Mouse (Mus musculus): ENCODE data around the gene Scn11a.

Scn11a gene

GRCm38 (mm10) chr9:119825297-119825696 is at the start of gene Scn11a:
Gene Scn11a, minus strand, starts transcription at chr9:119825456.
- DNase-seq (ENCODE audit: low spot score) = no peak

- no peak for DNase-seq (ENCODE audit: low spot score)
These were observed 28.9 kb upstream of the Scn11a start for GRCm38 (mm10) chr9:119854170-119854569.

GRCm38 (mm10) chr9:119853071-119853846 is 28.0 kb upstream of the Scn11a start:
- no peak for DNase-seq (ENCODE audit: low spot score)

GRCm38 (mm10) chr9:119852347-119853030 is 27.2 kb upstream of the Scn11a start:
- DNase-seq (ENCODE audit: low spot score) = no peak

- no peak for DNase-seq (ENCODE audit: low spot score)
These were observed 24.0 kb upstream of the Scn11a start for GRCm38 (mm10) chr9:119849214-119849613.

GRCm38 (mm10) chr9:119848671-119849070 is 23.4 kb upstream of the Scn11a start:
- DNase-seq (ENCODE audit: low spot score) = no peak

GRCm38 (mm10) chr9:119847187-119847586 is 21.9 kb upstream of the Scn11a start:
- no peak for DNase-seq (ENCODE audit: low spot score)

GRCm38 (mm10) chr9:119844724-119845123 is 19.5 kb upstream of the Scn11a start:
- DNase-seq (ENCODE audit: low spot score) = no peak

GRCm38 (mm10) chr9:119843549-119843948 is 18.3 kb upstream of the Scn11a start:
- no peak for DNase-seq (ENCODE audit: low spot score)

- no peak for DNase-seq (ENCODE audit: low spot score)
These were observed 17.4 kb upstream of the Scn11a start for GRCm38 (mm10) chr9:119842541-119843169.

GRCm38 (mm10) chr9:119842091-119842490 is 16.8 kb upstream of the Scn11a start:
- no peak for DNase-seq (ENCODE audit: low spot score)

GRCm38 (mm10) chr9:119841159-119841558 is 15.9 kb upstream of the Scn11a start:
- no peak for DNase-seq (ENCODE audit: low spot score)

GRCm38 (mm10) chr9:119835581-119836125 is 10.4 kb upstream of the Scn11a start:
- DNase-seq (ENCODE audit: low spot score) = no peak

GRCm38 (mm10) chr9:119831001-119831400 is 5.7 kb upstream of the Scn11a start:
- no peak for DNase-seq (ENCODE audit: low spot score)

- no peak for DNase-seq (ENCODE audit: low spot score)
These were observed 1.5 kb downstream of the Scn11a start for GRCm38 (mm10) chr9:119823722-119824121.

- no peak for DNase-seq (ENCODE audit: low spot score)
These were observed 11.6 kb downstream of the Scn11a start for GRCm38 (mm10) chr9:119813631-119814030.

- no peak for DNase-seq (ENCODE audit: low spot score)
These were observed 18.8 kb downstream of the Scn11a start for GRCm38 (mm10) chr9:119806491-119806890.

GRCm38 (mm10) chr9:119804501-119804847 is 20.8 kb downstream of the Scn11a start:
- DNase-seq (ENCODE audit: low spot score) = no peak

GRCm38 (mm10) chr9:119803845-119804500 is 21.3 kb downstream of the Scn11a start:
- no peak for DNase-seq (ENCODE audit: low spot score)

GRCm38 (mm10) chr9:119803169-119803827 is 22.0 kb downstream of the Scn11a start:
- no peak for DNase-seq (ENCODE audit: low spot score)

- no peak for DNase-seq (ENCODE audit: low spot score)
These were observed 23.8 kb downstream of the Scn11a start for GRCm38 (mm10) chr9:119801460-119801859.

GRCm38 (mm10) chr9:119796791-119797190 is 28.5 kb downstream of the Scn11a start:
- no peak for DNase-seq (ENCODE audit: low spot score)
